17 mouse cellular contexts compared by ENCODE assay signal in the genomic region with DNA sequence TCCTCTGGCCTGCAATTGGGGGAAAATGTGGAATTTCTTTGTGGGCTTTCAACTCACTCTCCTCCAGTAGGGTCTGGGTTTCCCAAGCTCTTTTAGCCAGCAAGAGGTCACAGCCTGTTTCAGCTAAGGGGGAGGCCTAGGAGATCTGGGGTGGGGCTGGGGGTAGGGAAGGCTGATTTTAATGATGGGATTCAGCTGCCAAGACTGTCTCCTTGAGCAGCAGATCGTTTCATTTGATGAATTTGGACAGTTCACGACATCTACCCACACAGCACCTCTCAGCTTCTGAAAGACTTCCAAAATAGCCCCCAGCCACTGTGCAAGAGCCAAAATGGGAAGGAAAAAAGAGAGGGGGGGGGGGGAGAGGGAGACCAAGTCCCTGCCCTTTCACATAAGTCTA. TPM values are rescaled to one million over a fixed set of nuclear protein-coding genes. Genes with fewer than 3 reads are reported as not detected.
DNase-seq lines count a peak whose midpoint lies in the region; ATAC-seq lines count a peak whose summit lies in the region.
"Had no signal": no experiment of that assay in that cellular context is flagged by ENCODE, and none has a peak within 500 bp of the region (broad histone marks: within the 10 kb centered on the region; RNA-seq: fewer than 3 reads in every experiment).

No protein-coding gene starts in this region.

- DNase-seq in kidney, postnatal 36 days, result no peak
- no peak for DNase-seq in neural tube, embryonic 10.5 days (ENCODE audit: extremely low spot score, low spot score)
- DNase-seq in cerebellum, adult 18-20 months, result no peak
- no peak for DNase-seq in layer of hippocampus, adult 9-11 months
- DNase-seq: heart, postnatal 10 days; thymus, postnatal 4 days had no signal

- H3K4me3 ChIP-seq in kidney, embryonic 15.5 days (replicated peaks), result no peak overlapping the region
- no peak overlapping the region for H3K4me3 ChIP-seq in neural tube, embryonic 12.5 days
- no peak overlapping the region for H3K4me3 ChIP-seq in intestine, embryonic 16.5 days (ENCODE audit: low read length)

- 17% methylated on average over 2 of the region's 2 CpGs for WGBS in kidney, embryonic 15.5 days
- 36% methylated on average over 2 of the region's 2 CpGs for WGBS in neural tube, embryonic 12.5 days
- WGBS in intestine, embryonic 16.5 days, result 41% methylated on average over 2 of the region's 2 CpGs

- no peak overlapping the region for H3K4me2 ChIP-seq in kidney, embryonic 15.5 days
- 0 out of 2 replicates have a peak overlapping the region, but pooled peaks have one; percentile 55 for H3K4me2 ChIP-seq in neural tube, embryonic 12.5 days (replicated peaks)
- no peak overlapping the region for H3K4me2 ChIP-seq in intestine, embryonic 16.5 days (ENCODE audit: low read depth, low read length)

- no peak for ATAC-seq in kidney, embryonic 15.5 days (replicated peaks; ENCODE audit: low FRiP score)
- no peak for ATAC-seq in neural tube, embryonic 12.5 days (ENCODE audit: low FRiP score, low read depth)
- ATAC-seq in intestine, embryonic 16.5 days, result no peak
- ATAC-seq in frontal cortex, adult (ENCODE audit: low TSS enrichment), result no peak
- ATAC-seq: inflammation-experienced regulatory T-cells, adult 6 months; Patski had no signal

- no peaks in the 10 kb centered on the region for H3K9me3 ChIP-seq in kidney, embryonic 15.5 days (replicated peaks)
- H3K9me3 ChIP-seq in neural tube, embryonic 12.5 days, result no peaks in the 10 kb centered on the region
- H3K9me3 ChIP-seq in intestine, embryonic 16.5 days (ENCODE audit: control insufficient read depth, low read length), result no peaks in the 10 kb centered on the region
- H3K9me3 ChIP-seq: midbrain, embryonic 13.5 days had no signal

- H3K9ac ChIP-seq in kidney, embryonic 15.5 days, result no peak overlapping the region
- H3K9ac ChIP-seq in neural tube, embryonic 12.5 days, result no peak overlapping the region
- no peak overlapping the region for H3K9ac ChIP-seq in intestine, embryonic 16.5 days (ENCODE audit: low read depth, low read length)
- H3K9ac ChIP-seq: liver, embryonic 14.5 days had no signal

- H3K27me3 ChIP-seq in kidney, embryonic 15.5 days, result no peaks in the 10 kb centered on the region
- no peaks in the 10 kb centered on the region for H3K27me3 ChIP-seq in neural tube, embryonic 12.5 days (replicated peaks)
- no peaks in the 10 kb centered on the region for H3K27me3 ChIP-seq in intestine, embryonic 16.5 days (replicated peaks; ENCODE audit: control insufficient read depth, insufficient read depth, low read length)
- H3K27me3 ChIP-seq: Patski had no signal

- H3K36me3 ChIP-seq in kidney, embryonic 15.5 days, result no peaks in the 10 kb centered on the region
- H3K36me3 ChIP-seq in neural tube, embryonic 12.5 days, result no peaks in the 10 kb centered on the region
- H3K36me3 ChIP-seq in intestine, embryonic 16.5 days (ENCODE audit: control insufficient read depth, insufficient read depth, low read length), result no peaks in the 10 kb centered on the region
- H3K36me3 ChIP-seq: midbrain, embryonic 13.5 days had no signal

- peaks cover 58% of the 10 kb centered on the region for H3K4me1 ChIP-seq in kidney, embryonic 15.5 days
- H3K4me1 ChIP-seq in neural tube, embryonic 12.5 days, result peaks cover 56% of the 10 kb centered on the region
- peaks cover 22% of the 10 kb centered on the region for H3K4me1 ChIP-seq in intestine, embryonic 16.5 days (ENCODE audit: control insufficient read depth, insufficient read depth, low read length)

- peak overlapping the region; percentile 93 for H3K27ac ChIP-seq in kidney, embryonic 15.5 days
- no peak overlapping the region for H3K27ac ChIP-seq in neural tube, embryonic 12.5 days
- 0 out of 2 replicates have a peak overlapping the region, but pooled peaks have one; percentile 10 for H3K27ac ChIP-seq in intestine, embryonic 16.5 days (ENCODE audit: low read length)
- H3K27ac ChIP-seq: liver, embryonic 14.5 days had no signal

RNA-seq across cellular contexts. Expression of gene Olfml3, which starts 4.6 kb away (rescaled TPM):
- polyA plus RNA-seq in kidney, embryonic 15.5 days (2015; fragmentation: Nextera tagmentation; extraction: Ambion mirVana), result 53.2 and 59.6 TPM in 2 replicates
- polyA plus RNA-seq in neural tube, embryonic 12.5 days (2016; fragmentation: Nextera tagmentation; extraction: Ambion mirVana), result 15.1 and 15.6 TPM in 2 replicates
- 41.6 and 44.0 TPM in 2 replicates for polyA plus RNA-seq in intestine, embryonic 16.5 days (2015; fragmentation: Nextera tagmentation; extraction: Ambion mirVana)

RNA-seq across cellular contexts. Expression of gene Gm10964, which starts 6.0 kb away (rescaled TPM):
- polyA plus RNA-seq in kidney, embryonic 15.5 days (2015; fragmentation: Nextera tagmentation; extraction: Ambion mirVana), result not detected in 2 replicates
- polyA plus RNA-seq in neural tube, embryonic 12.5 days (2016; fragmentation: Nextera tagmentation; extraction: Ambion mirVana), result not detected in 2 replicates
- not detected in 2 replicates for polyA plus RNA-seq in intestine, embryonic 16.5 days (2015; fragmentation: Nextera tagmentation; extraction: Ambion mirVana)
- polyA plus RNA-seq: frontal cortex, adult 2 months; gonadal fat pad, adult 2 months; inflammation-experienced regulatory T-cells, adult 6 months; liver, embryonic 14.5 days; midbrain, embryonic 13.5 days; neural tube, embryonic 14.5 days; Patski had no signal

RNA-seq across cellular contexts. Expression of gene Hipk1, which starts 58.2 kb away (rescaled TPM):
- polyA plus RNA-seq in kidney, embryonic 15.5 days (2015; fragmentation: Nextera tagmentation; extraction: Ambion mirVana), result 10.6 and 11.0 TPM in 2 replicates
- 13.1 and 14.0 TPM in 2 replicates for polyA plus RNA-seq in neural tube, embryonic 12.5 days (2016; fragmentation: Nextera tagmentation; extraction: Ambion mirVana)
- polyA plus RNA-seq in intestine, embryonic 16.5 days (2015; fragmentation: Nextera tagmentation; extraction: Ambion mirVana), result 6.3 and 7.1 TPM in 2 replicates
